Mouse (Mus musculus) cortical plate, adult 2 months (tissue): ENCODE measurements at regions not wholly inside any gene's neighbourhood (a gene's known extent, or its start where the extent isn't known, plus 50 kb on each side); places are given as distances from the start of the nearest gene placed in this dataset.

ENCODE experiments used
- H3K27ac ChIP-seq: fragments of 200-500 bp; 2 replicates; pipeline ENCODE4 v1.5.1; 2012; ENCODE audit warnings: low read length, control low read depth, inconsistent platforms; ENCODE audit not compliant: insufficient read depth
- H3K4me1 ChIP-seq: fragments of 200-500 bp; 2 replicates; pipeline ENCODE4 v1.6.1; 2011; ENCODE audit warnings: low read length; ENCODE audit not compliant: control insufficient read depth, insufficient read depth
- H3K4me3 ChIP-seq: fragments of 200-500 bp; 2 replicates; pipeline ENCODE4 v1.5.1; 2011; ENCODE audit warnings: mild to moderate bottlenecking, low read length, control low read depth; ENCODE audit not compliant: insufficient read depth
- CTCF ChIP-seq: fragments of 200-500 bp; IDR thresholded peaks from 2 replicates; pipeline ENCODE4 v1.5.1; 2011; ENCODE audit warnings: mild to moderate bottlenecking, control low read depth, low read length; ENCODE audit not compliant: insufficient read depth; ENCODE audit errors: extremely low read depth
- POLR2A ChIP-seq: fragments of 200-500 bp; IDR thresholded peaks from 2 replicates; pipeline ENCODE4 v1.6.1; 2011; ENCODE audit warnings: mild to moderate bottlenecking, low read length, control low read depth; ENCODE audit not compliant: insufficient read depth; ENCODE audit errors: extremely low read depth

- no peak for TF ChIP-seq POLR2A
- no peak for TF ChIP-seq CTCF
- Histone ChIP-seq H3K4me1 (peaks cover 2% of the 10 kb centered on the region), H3K27ac (no peak overlapping the region), H3K4me3 (no peak overlapping the region)
Measured at GRCm38 (mm10) chrX:11633823-11634222, 306.2 kb downstream of the H2al1j start.

DNA sequence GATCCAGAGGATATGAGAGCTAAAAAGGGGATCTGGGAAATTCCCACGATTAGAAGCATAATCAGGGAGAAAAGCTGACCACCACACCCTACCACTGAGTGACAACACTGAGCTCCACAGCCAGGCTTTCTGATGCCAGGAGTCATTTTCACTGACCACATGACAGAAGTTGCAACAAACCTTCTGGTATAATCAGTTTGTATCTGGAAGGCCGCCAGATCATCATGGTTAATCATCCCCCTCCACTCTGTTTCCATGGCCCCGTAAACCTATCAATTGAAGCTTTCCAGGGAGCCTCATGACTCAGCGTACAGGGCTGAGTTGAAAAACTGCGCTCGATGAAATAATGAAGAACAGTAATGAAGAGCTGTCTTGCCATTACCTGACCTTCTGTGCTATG is 316.9 kb downstream of the H2al1j start:
- H3K4me3 ChIP-seq: no peak overlapping the region
- H3K27ac ChIP-seq: no peak overlapping the region
- TF ChIP-seq CTCF: no peak
- no peak for TF ChIP-seq POLR2A
- no peaks in the 10 kb centered on the region for H3K4me1 ChIP-seq

DNA sequence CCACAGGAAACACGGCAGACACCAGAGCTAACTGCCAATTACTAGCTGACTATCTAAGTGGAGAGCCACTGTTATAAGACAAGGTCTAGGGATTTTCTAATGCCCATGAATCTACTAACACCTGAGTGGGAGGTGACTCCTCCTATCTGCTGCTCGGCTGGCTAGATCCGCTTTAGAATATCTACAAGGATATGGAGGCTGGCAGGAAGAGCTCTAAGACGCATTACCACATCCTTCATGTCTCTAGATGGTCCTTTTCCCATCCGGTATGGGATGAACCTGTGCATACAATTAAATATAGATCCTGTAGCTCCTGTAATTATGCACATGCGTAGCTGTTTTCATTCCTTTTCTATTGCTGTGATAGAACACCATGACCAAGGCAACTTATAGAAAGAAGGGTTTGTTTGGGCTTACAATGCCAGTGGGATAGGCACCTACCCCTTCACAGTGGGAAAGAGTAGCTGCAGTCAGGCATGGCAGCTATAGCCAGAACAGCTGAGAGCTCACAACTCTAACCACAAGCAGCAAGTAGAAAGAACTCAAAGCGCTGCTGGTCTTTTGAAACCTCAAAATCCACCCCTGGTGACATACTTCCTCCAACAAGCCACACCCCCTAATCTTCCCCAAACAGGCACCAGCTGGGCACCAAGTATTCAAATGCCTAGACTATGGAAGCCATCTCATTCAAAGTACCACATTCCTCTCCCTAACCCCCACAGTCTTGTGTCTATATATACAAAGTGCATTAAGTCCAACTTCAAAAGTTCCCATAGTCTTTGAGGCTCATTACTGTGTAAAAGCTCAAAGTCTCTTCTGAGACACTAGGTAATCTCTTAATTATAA is 319.3 kb downstream of the H2al1j start:
- H3K27ac ChIP-seq: no peak overlapping the region
- H3K4me3 ChIP-seq: no peak overlapping the region
- H3K4me1 ChIP-seq: no peaks in the 10 kb centered on the region
- no peak for TF ChIP-seq CTCF
- TF ChIP-seq POLR2A: no peak

DNA sequence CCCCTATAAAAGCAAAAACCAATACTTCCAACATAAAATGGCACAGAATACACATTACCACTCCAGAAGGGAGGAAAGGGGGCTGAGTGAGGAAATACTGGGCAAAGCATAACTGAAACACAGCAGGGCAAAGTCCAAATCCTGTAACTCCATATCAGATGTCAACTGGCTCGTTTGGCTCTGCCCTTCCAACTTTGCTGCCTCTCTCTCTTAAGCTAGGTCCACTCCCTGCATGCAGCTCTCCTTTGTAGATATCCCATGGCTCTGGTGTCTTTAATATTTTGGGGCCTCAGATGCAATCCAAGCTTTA is 319.9 kb downstream of the H2al1j start:
- Histone ChIP-seq H3K27ac (no peak overlapping the region), H3K4me1 (no peaks in the 10 kb centered on the region), H3K4me3 (no peak overlapping the region)
- no peak for TF ChIP-seq POLR2A
- no peak for TF ChIP-seq CTCF

DNA sequence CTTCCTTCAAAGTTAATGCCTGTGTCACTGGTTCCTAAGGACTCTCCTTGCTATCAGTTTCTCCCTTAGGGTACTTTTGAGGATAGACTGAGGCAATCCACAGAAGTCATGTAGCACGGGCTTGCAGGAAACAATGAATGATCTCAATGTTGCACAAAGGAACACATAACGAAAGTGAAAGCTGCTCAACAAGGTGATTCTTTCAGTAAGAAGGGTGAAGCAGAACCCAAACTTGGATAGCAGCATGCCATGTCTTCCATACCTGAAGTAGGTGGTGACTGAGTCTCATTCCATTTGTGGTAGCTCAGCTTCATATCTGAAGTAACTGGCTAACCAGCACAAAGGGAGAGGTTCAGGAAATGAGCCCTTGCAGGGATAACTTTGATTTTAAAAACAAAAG is 325.7 kb downstream of the H2al1j start:
- Histone ChIP-seq H3K27ac (no peak overlapping the region), H3K4me1 (no peaks in the 10 kb centered on the region), H3K4me3 (no peak overlapping the region)
- TF ChIP-seq POLR2A: no peak
- TF ChIP-seq CTCF: no peak

- H3K4me3 ChIP-seq: no peak overlapping the region
- no peak overlapping the region for H3K27ac ChIP-seq
- TF ChIP-seq CTCF: no peak
- TF ChIP-seq POLR2A: no peak
- no peaks in the 10 kb centered on the region for H3K4me1 ChIP-seq
Measured at GRCm38 (mm10) chrX:11654976-11655375, 327.4 kb downstream of the H2al1j start.

DNA sequence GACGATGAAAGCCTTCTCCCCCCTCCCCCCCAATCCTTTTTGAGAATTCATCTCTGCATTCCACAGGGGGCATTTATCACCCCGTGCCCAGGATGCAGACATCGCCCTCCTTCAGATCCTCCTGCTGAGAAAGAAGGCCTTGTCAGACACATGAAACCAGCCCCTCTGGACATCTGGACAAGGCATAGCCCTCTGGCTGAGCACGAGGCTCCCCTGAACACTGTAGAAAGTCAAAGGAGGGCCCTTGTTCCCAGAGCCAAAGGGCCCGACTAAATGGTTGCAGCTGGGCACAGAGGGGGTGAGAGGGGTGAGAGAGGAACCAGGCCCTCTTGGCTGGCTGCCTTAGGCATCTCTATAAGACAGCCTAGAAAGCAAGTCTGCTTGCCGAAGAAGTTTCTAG is 327.8 kb downstream of the H2al1j start:
- Histone ChIP-seq H3K4me3 (no peak overlapping the region), H3K4me1 (no peaks in the 10 kb centered on the region), H3K27ac (no peak overlapping the region)
- TF ChIP-seq CTCF: no peak
- TF ChIP-seq POLR2A: no peak

DNA sequence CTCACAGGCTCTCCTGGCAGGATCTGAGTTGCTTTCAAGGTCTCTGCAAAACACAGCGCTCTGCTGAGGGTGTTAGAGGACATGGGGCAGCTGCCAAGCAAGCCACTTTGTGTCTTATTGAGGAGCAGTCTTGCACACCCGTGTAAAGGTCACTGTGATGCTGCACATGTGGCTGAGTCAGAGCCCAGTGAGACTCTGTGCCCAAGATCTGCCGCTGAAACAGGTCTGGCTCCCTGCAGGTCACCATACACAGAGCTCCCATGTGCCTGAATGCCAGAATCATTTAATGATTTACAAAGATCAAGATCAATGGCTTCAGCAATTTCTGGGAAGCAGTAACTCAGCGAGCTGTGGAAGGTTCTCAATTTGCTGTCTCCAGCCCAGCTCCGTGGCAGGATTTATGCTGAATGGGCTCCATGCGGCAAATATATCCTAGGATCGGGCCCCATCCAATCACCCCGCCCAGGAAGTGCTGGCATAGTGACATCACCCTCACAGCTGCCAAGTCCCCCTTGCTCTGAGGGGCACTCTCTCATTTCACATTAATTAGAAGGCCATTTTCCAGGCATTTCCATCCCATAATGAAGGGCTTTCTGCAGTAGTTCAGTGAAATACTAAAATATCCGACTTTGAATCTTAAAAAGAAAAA is 330.1 kb downstream of the H2al1j start:
- no peak overlapping the region for H3K27ac ChIP-seq
- no peak for TF ChIP-seq POLR2A
- TF ChIP-seq CTCF: no peak
- H3K4me1 ChIP-seq: no peaks in the 10 kb centered on the region
- no peak overlapping the region for H3K4me3 ChIP-seq

DNA sequence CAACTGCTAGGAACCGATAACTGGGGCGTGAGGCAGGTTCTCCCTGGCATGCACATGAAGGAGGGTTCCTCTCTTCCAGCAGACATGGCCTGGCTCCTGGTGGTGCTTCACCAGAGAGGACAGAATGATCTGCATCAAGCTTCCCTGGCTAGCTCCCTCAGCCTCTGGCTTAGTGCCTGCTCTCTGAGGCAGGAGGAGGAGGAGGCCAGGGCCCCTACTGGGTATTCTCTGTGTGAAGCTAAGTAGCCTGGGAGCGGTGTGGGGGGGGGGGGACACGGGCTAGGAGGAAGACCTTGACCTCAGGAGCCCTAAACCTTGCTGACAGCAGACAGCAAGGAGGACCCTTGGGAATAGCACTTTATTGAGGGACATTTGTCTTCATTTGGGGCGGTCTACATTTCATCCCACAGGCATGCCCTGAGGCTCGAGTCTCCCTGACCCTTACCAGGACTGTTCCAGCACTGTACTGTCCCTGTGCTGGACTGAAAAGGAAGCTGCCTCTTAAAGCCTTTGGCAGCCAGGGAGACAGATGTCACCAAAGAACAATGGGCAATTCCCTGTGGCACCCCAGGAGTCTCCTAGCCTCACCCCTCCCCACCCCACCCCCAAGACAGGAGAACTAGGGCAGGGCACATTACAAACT is 335.7 kb downstream of the H2al1j start:
- no peak for TF ChIP-seq CTCF
- no peak for TF ChIP-seq POLR2A
- no peak overlapping the region for H3K4me3 ChIP-seq

DNA sequence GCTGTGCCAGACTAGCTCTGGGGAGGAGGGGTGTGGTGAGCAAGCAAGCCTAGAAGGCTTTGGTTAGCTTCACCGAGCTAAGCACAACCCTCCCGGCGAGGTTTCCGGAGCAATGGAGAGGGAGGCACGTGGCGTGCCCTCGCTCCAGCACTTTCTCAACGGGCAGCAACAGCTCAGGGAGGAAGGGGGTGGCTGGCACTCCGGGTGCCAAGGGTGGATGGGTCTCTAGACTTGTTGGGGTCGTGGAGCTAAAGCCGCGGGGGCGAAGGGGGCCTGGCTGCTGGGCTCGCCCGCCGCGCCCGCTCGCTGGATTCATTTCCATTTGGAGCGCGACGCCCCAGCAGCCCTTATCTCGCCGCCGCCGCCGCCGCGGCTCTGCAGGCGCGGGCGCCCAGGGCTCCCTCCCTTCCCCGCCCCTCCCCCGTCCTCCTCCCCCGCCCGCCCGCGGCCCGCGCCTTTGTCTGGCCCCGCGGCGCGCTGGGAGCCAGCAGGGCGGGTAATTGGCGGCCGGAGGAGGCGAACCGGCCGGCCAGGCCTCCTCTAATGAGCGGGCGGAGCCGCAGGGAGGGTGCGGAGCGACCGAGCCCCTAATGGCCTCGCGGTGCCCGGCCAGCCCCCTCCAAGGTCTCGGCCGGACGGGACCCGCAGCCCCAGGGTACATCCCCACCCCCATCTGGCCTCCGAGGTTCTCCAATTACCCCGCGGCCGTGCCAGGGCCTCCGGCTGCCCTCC is 336.9 kb downstream of the H2al1j start:
- TF ChIP-seq POLR2A (0 out of 2 replicates have a peak, but pooled peaks have one; percentile 20), CTCF (no peak)
- Histone ChIP-seq H3K4me1 (no peaks in the 10 kb centered on the region; the same call in 1 of the 2 replicates), H3K27ac (peak overlapping the region; percentile 64), H3K4me3 (peak overlapping the region; percentile 19)

More for the DNA sequence above, 335.7 kb downstream of the H2al1j start:
- H3K27ac ChIP-seq: no peak overlapping the region
- no peaks in the 10 kb centered on the region; the same call in 1 of the 2 replicates for H3K4me1 ChIP-seq
